Comparison of ENCODE assay signal across 18 mouse cellular contexts in genomic region chr19:44553286-44553685, GRCm38 (mm10). TPM values are rescaled to one million over a fixed set of nuclear protein-coding genes. Genes with fewer than 3 reads are reported as not detected.
A peak's percentile ranks its signal among the peaks of the same experiment; 100 is the strongest.
DNase-seq lines count a peak whose midpoint lies in the region; ATAC-seq and TF ChIP-seq lines count a peak whose summit lies in the region.
"Had no signal": no experiment of that assay in that cellular context is flagged by ENCODE, and none has a peak within 500 bp of the region (broad histone marks: within the 10 kb centered on the region; RNA-seq: fewer than 3 reads in every experiment).

No protein-coding gene starts in this region.

- no peak for TF ChIP-seq CTCF in intestine, postnatal 0 days (IDR thresholded peaks at IDR 0.05; ENCODE audit: low read depth)

- no peak for ATAC-seq in heart, embryonic 16.5 days (replicated peaks; ENCODE audit: extremely low read depth, insufficient read depth, low FRiP score)
- ATAC-seq in neural tube, embryonic 12.5 days (ENCODE audit: low FRiP score, low read depth) = no peak
- no peak for ATAC-seq in granulocyte monocyte progenitor cell, adult 5-6 weeks (replicated peaks; ENCODE audit: poor library complexity, severe bottlenecking)
- ATAC-seq in intestine, postnatal 0 days = no peak
- ATAC-seq: forebrain, embryonic 13.5 days had no signal

- H3K9me3 ChIP-seq in heart, embryonic 16.5 days (replicated peaks; ENCODE audit: control insufficient read depth, low read length) = no peaks in the 10 kb centered on the region
- H3K9me3 ChIP-seq in neural tube, embryonic 12.5 days = no peaks in the 10 kb centered on the region
- no peaks in the 10 kb centered on the region for H3K9me3 ChIP-seq in intestine, postnatal 0 days (ENCODE audit: control insufficient read depth)
- H3K9me3 ChIP-seq: forebrain, embryonic 13.5 days; limb, embryonic 10.5 days had no signal

- 93% methylated on average over 4 of the region's 4 CpGs for WGBS in heart, embryonic 16.5 days
- WGBS in neural tube, embryonic 12.5 days = 96% methylated on average over 4 of the region's 4 CpGs
- 91% methylated on average over 4 of the region's 4 CpGs for WGBS in intestine, postnatal 0 days

- no peak overlapping the region for H3K9ac ChIP-seq in heart, embryonic 16.5 days (ENCODE audit: low read length)
- no peak overlapping the region for H3K9ac ChIP-seq in neural tube, embryonic 12.5 days
- H3K9ac ChIP-seq in intestine, postnatal 0 days (ENCODE audit: low read depth, low read length) = no peak overlapping the region
- H3K9ac ChIP-seq: forebrain, embryonic 13.5 days had no signal

- DNase-seq in heart, postnatal 4 days = no peak
- no peak for DNase-seq in neural tube, embryonic 10.5 days (ENCODE audit: extremely low spot score, low spot score)
- DNase-seq in kidney, postnatal 14 days = peak; percentile 61
- DNase-seq: cerebellum, adult 8-10 months; gastrocnemius, postnatal 10 days; heart, postnatal 14 days; layer of hippocampus, adult 9-11 months; lung, postnatal 36 days; thymus, postnatal 36 days had no signal

- peaks cover 14% of the 10 kb centered on the region for H3K4me1 ChIP-seq in heart, embryonic 16.5 days (ENCODE audit: control insufficient read depth, insufficient read depth, low read length)
- H3K4me1 ChIP-seq in neural tube, embryonic 12.5 days = peaks cover 6% of the 10 kb centered on the region
- no peaks in the 10 kb centered on the region for H3K4me1 ChIP-seq in intestine, postnatal 0 days (replicated peaks; ENCODE audit: control insufficient read depth, insufficient read depth, low read length)

- peaks cover 50% of the 10 kb centered on the region for H3K36me3 ChIP-seq in heart, embryonic 16.5 days (ENCODE audit: control insufficient read depth, insufficient read depth)
- peaks cover 49% of the 10 kb centered on the region for H3K36me3 ChIP-seq in neural tube, embryonic 12.5 days
- H3K36me3 ChIP-seq in intestine, postnatal 0 days (ENCODE audit: control insufficient read depth, insufficient read depth) = peaks cover 43% of the 10 kb centered on the region

- 0 out of 2 replicates have a peak overlapping the region, but pooled peaks have one; percentile 70 for H3K4me2 ChIP-seq in heart, embryonic 16.5 days (ENCODE audit: low read depth, low read length)
- peak overlapping the region; percentile 74; the same call in 1 of the 2 replicates for H3K4me2 ChIP-seq in neural tube, embryonic 12.5 days (replicated peaks)
- no peak overlapping the region for H3K4me2 ChIP-seq in intestine, postnatal 0 days (replicated peaks; ENCODE audit: low read depth)

- no peak overlapping the region for H3K4me3 ChIP-seq in heart, embryonic 16.5 days (ENCODE audit: low read length)
- no peak overlapping the region for H3K4me3 ChIP-seq in neural tube, embryonic 12.5 days
- H3K4me3 ChIP-seq in intestine, postnatal 0 days (ENCODE audit: low read depth, low read length) = no peak overlapping the region

- no peak overlapping the region for H3K27ac ChIP-seq in heart, embryonic 16.5 days (ENCODE audit: low read length)
- H3K27ac ChIP-seq in neural tube, embryonic 12.5 days = no peak overlapping the region
- no peak overlapping the region for H3K27ac ChIP-seq in intestine, postnatal 0 days (ENCODE audit: low read depth, low read length)
- H3K27ac ChIP-seq: forebrain, embryonic 13.5 days; limb, embryonic 10.5 days; stomach, postnatal 0 days had no signal

- no peaks in the 10 kb centered on the region for H3K27me3 ChIP-seq in heart, embryonic 16.5 days (ENCODE audit: control insufficient read depth, insufficient read depth, low read length)
- H3K27me3 ChIP-seq in neural tube, embryonic 12.5 days (replicated peaks) = no peaks in the 10 kb centered on the region
- H3K27me3 ChIP-seq in intestine, postnatal 0 days (replicated peaks; ENCODE audit: control insufficient read depth, insufficient read depth, low read length) = no peaks in the 10 kb centered on the region

RNA-seq across cellular contexts. Expression of gene Gm20538, which starts 0.7 kb away (rescaled TPM):
- polyA plus RNA-seq in heart, embryonic 16.5 days (2015; fragmentation: Nextera tagmentation; extraction: Ambion mirVana) = not detected in 2 replicates
- total RNA-seq in heart, postnatal 4 days (2021) = not detected
- not detected in 2 replicates for polyA plus RNA-seq in neural tube, embryonic 12.5 days (2016; fragmentation: Nextera tagmentation; extraction: Ambion mirVana)
- total RNA-seq in granulocyte monocyte progenitor cell, adult 5-6 weeks (2014; fragmentation: Nextera tagmentation) = not detected in 2 replicates
- total RNA-seq in granulocyte monocyte progenitor cell, adult 5-6 weeks (2017) = not detected in 2 replicates
- not detected in 2 replicates for polyA plus RNA-seq in intestine, postnatal 0 days (2015; fragmentation: Nextera tagmentation; extraction: Ambion mirVana)
- total RNA-seq: gastrocnemius, postnatal 10 days; heart, postnatal 14 days had no signal
- polyA plus RNA-seq: embryonic facial prominence, embryonic 11.5 days; forebrain, embryonic 13.5 days; limb, embryonic 10.5 days; liver, embryonic 16.5 days; stomach, postnatal 0 days had no signal

RNA-seq across cellular contexts. Expression of gene Ndufb8, which starts 2.0 kb away (rescaled TPM):
- 1,230 and 1,261 TPM in 2 replicates for polyA plus RNA-seq in heart, embryonic 16.5 days (2015; fragmentation: Nextera tagmentation; extraction: Ambion mirVana)
- 1,000 to 10,000 TPM; 1,200 to 1,283 TPM for total RNA-seq in heart, postnatal 4 days (2021)
- 546 TPM in 2 replicates for polyA plus RNA-seq in neural tube, embryonic 12.5 days (2016; fragmentation: Nextera tagmentation; extraction: Ambion mirVana)
- 424 and 454 TPM in 2 replicates for total RNA-seq in granulocyte monocyte progenitor cell, adult 5-6 weeks (2014; fragmentation: Nextera tagmentation)
- total RNA-seq in granulocyte monocyte progenitor cell, adult 5-6 weeks (2017) = 298 and 303 TPM in 2 replicates
- polyA plus RNA-seq in intestine, postnatal 0 days (2015; fragmentation: Nextera tagmentation; extraction: Ambion mirVana) = 681 and 717 TPM in 2 replicates

RNA-seq across cellular contexts. Expression of gene Sec31b, which starts 7.6 kb away (rescaled TPM):
- polyA plus RNA-seq in heart, embryonic 16.5 days (2015; fragmentation: Nextera tagmentation; extraction: Ambion mirVana) = 2.2 and 2.3 TPM in 2 replicates
- 1 to 10 TPM; 3.9 to 4.2 TPM for total RNA-seq in heart, postnatal 4 days (2021)
- 0.40 and 0.43 TPM in 2 replicates for polyA plus RNA-seq in neural tube, embryonic 12.5 days (2016; fragmentation: Nextera tagmentation; extraction: Ambion mirVana)
- 0.67 and 4.0 TPM in 2 replicates for total RNA-seq in granulocyte monocyte progenitor cell, adult 5-6 weeks (2014; fragmentation: Nextera tagmentation)
- 0.62 and 0.95 TPM in 2 replicates for total RNA-seq in granulocyte monocyte progenitor cell, adult 5-6 weeks (2017)
- polyA plus RNA-seq in intestine, postnatal 0 days (2015; fragmentation: Nextera tagmentation; extraction: Ambion mirVana) = 0.12 and 0.33 TPM in 2 replicates

RNA-seq across cellular contexts. Expression of gene Hif1an, which starts 9.4 kb away (rescaled TPM):
- polyA plus RNA-seq in heart, embryonic 16.5 days (2015; fragmentation: Nextera tagmentation; extraction: Ambion mirVana) = 22.2 and 27.6 TPM in 2 replicates
- 10 to 100 TPM; 43.7 to 44.5 TPM for total RNA-seq in heart, postnatal 4 days (2021)
- polyA plus RNA-seq in neural tube, embryonic 12.5 days (2016; fragmentation: Nextera tagmentation; extraction: Ambion mirVana) = 36.2 and 38.0 TPM in 2 replicates
- total RNA-seq in granulocyte monocyte progenitor cell, adult 5-6 weeks (2014; fragmentation: Nextera tagmentation) = 8.5 and 9.5 TPM in 2 replicates
- total RNA-seq in granulocyte monocyte progenitor cell, adult 5-6 weeks (2017) = 4.8 and 9.9 TPM in 2 replicates
- polyA plus RNA-seq in intestine, postnatal 0 days (2015; fragmentation: Nextera tagmentation; extraction: Ambion mirVana) = 15.6 and 17.7 TPM in 2 replicates
